In genomic region chr5:35104960-35105921, GRCm38 (mm10) we compare ENCODE assay signal across 8 mouse cellular contexts. TPM values are rescaled to one million over a fixed set of nuclear protein-coding genes. Genes with fewer than 3 reads are reported as not detected.
DNase-seq lines count a peak whose midpoint lies in the region; ATAC-seq lines count a peak whose summit lies in the region.

TSS of gene Lrpap1 (minus strand) at chr5:35105766.

- H3K27ac ChIP-seq in lung, embryonic 16.5 days (ENCODE audit: low read length): peak within 1 kb of the TSS; percentile 80

- peaks cover 10% of the 10 kb centered on the region; the same call in 1 of the 2 replicates for H3K36me3 ChIP-seq in lung, embryonic 16.5 days (ENCODE audit: control insufficient read depth, insufficient read depth, low read length)

- H3K9me3 ChIP-seq in lung, embryonic 16.5 days (ENCODE audit: control insufficient read depth, low read length): no peaks in the 10 kb centered on the region

- no peaks in the 10 kb centered on the region for H3K27me3 ChIP-seq in lung, embryonic 16.5 days (ENCODE audit: control insufficient read depth, insufficient read depth, low read depth, low read length)

- peak within 1 kb of the TSS; percentile 83 for H3K9ac ChIP-seq in lung, embryonic 16.5 days (ENCODE audit: low read length)

- DNase-seq in MEL-GATA-1-ER (ENCODE audit: extremely low read depth, low read depth): peak; percentile 66
- peak; percentile 90 for DNase-seq in cerebellum, adult 8-10 months
- peak; percentile 92 for DNase-seq in forelimb bud, embryonic 11.5 days (ENCODE audit: low read depth, low spot score)
- peak; percentile 79 for DNase-seq in layer of hippocampus, adult 9-10 months (ENCODE audit: low spot score)
- DNase-seq in ovary, postnatal 10 days (ENCODE audit: low spot score): peak; percentile 76
- DNase-seq in thymus, postnatal 10 days (ENCODE audit: low spot score in 2 of 2): peak; percentile 73 to 88

- WGBS in lung, embryonic 16.5 days: under 1% methylated on average over 39 of the region's 39 CpGs

- peak within 1 kb of the TSS; percentile 85 for H3K4me2 ChIP-seq in lung, embryonic 16.5 days (ENCODE audit: low read depth, low read length)

- H3K4me3 ChIP-seq in lung, embryonic 16.5 days (ENCODE audit: low read length): peak within 1 kb of the TSS; percentile 92

- ATAC-seq in hematopoietic stem cell, adult 5-6 weeks (replicated peaks in 1 of 2; ENCODE audit: insufficient read depth in 1 of 2, low FRiP score in 2 of 2, low TSS enrichment in 1 of 2, low read depth in 1 of 2, poor library complexity in 2 of 2, severe bottlenecking in 2 of 2): peak; percentile 88 to 91
- ATAC-seq in lung, embryonic 16.5 days (ENCODE audit: low read depth): peak; percentile 98

- peaks cover 21% of the 10 kb centered on the region for H3K4me1 ChIP-seq in lung, embryonic 16.5 days (replicated peaks; ENCODE audit: control insufficient read depth, insufficient read depth, low read length)

RNA-seq across cellular contexts. Expression of gene Lrpap1, which starts in this region (rescaled TPM):
- total RNA-seq in hematopoietic stem cell, adult 5-6 weeks (2017): 67.4 and 68.4 TPM in 2 replicates
- polyA plus RNA-seq in lung, embryonic 16.5 days (2015; fragmentation: Nextera tagmentation; extraction: Ambion mirVana): 171 and 172 TPM in 2 replicates

Comparison
In these comparisons a context has a peak if more than half of its experiments do, and no peak if none do; other contexts are left out.
1. Peak in every context shown above with its lines: DNase-seq, ATAC-seq, H3K4me3 ChIP-seq and H3K27ac ChIP-seq.